Mouse (Mus musculus) hindbrain, embryonic 12.5 days (tissue): ENCODE results near the gene Ppp2r5e. TPM values are rescaled to one million over a fixed set of nuclear protein-coding genes. Genes with fewer than 3 reads are reported as not detected.
"Not testable (repeated sequence)": the region's sequence is repeated elsewhere in the genome, so short reads cannot be mapped to it uniquely, and the experiment has no call there.

Experiments used
- ATAC-seq: fragments of 200-750 bp; cut with Nextera tagmentation; 2 replicates; pipeline ENCODE4 v1.8.0; 2017; ENCODE audit warnings: moderate TSS enrichment; ENCODE audit not compliant: low FRiP score
- H3K27ac ChIP-seq: fragments of 300-500 bp; sonication (generic); 2 replicates; pipeline ENCODE4 v1.5.1; 2016; ENCODE audit warnings: mild to moderate bottlenecking
- H3K27me3 ChIP-seq: fragments of 300-500 bp; sonication (generic); 2 replicates; pipeline ENCODE4 v1.6.1; 2016; ENCODE audit warnings: mild to moderate bottlenecking
- H3K36me3 ChIP-seq: fragments of 300-500 bp; sonication (generic); 2 replicates; pipeline ENCODE4 v1.6.1; 2016; ENCODE audit warnings: mild to moderate bottlenecking
- H3K4me1 ChIP-seq: fragments of 300-500 bp; sonication (generic); 2 replicates; pipeline ENCODE4 v1.6.1; 2016
- H3K4me2 ChIP-seq: fragments of 300-500 bp; sonication (generic); replicated peaks from 2 replicates; pipeline ENCODE4 v1.6.1; 2016; ENCODE audit warnings: mild to moderate bottlenecking
- H3K4me3 ChIP-seq: fragments of 300-500 bp; sonication (generic); 2 replicates; pipeline ENCODE4 v1.5.1; 2016; ENCODE audit warnings: mild to moderate bottlenecking
- H3K9ac ChIP-seq: fragments of 300-500 bp; sonication (generic); 2 replicates; pipeline ENCODE4 v1.6.1; 2016; ENCODE audit warnings: mild to moderate bottlenecking, moderate library complexity
- H3K9me3 ChIP-seq: fragments of 300-500 bp; sonication (generic); replicated peaks from 2 replicates; pipeline ENCODE4 v1.6.1; 2016; ENCODE audit warnings: mild to moderate bottlenecking
- whole genome bisulfite sequencing: fragments of 180-500 bp; shearing (Covaris S2); methylation state at CpG from one replicate; pipeline ENCODE4 v1.1.7; 2016; 5-methylcytosine and 5-hydroxymethylcytosine counted together
- polyA plus RNA-seq: library from polyadenylated mRNA; unstranded; fragments of >200 nt; fragmentation: Nextera tagmentation; extraction: Ambion mirVana; gene quantifications from 2 replicates; pipeline ENCODE4 v1.2.1, GENCODE M21; 2016

Gene Ppp2r5e
- polyA plus RNA-seq, 1 experiment from 2014 or later: 23.2 TPM

GRCm38 (mm10) chr12:75448921-75449320 is 147.1 kb downstream of the Ppp2r5e start:
- Histone ChIP-seq H3K9me3 (no peaks in the 10 kb centered on the region), H3K27me3 (no peaks in the 10 kb centered on the region), H3K36me3 (peaks cover 38% of the 10 kb centered on the region), H3K4me1 (no peaks in the 10 kb centered on the region), H3K4me2 (no peak overlapping the region), H3K4me3 (no peak overlapping the region), H3K27ac (no peak overlapping the region), H3K9ac (no peak overlapping the region)
- ATAC-seq: no peak
- WGBS: 86% methylated on average over 5 of the region's 5 CpGs

GRCm38 (mm10) chr12:75446245-75446644 is 149.8 kb downstream of the Ppp2r5e start:
- 93% methylated on average over 7 of the region's 7 CpGs for WGBS
- no peak overlapping the region for H3K27ac ChIP-seq
- H3K36me3 ChIP-seq: peaks cover 17% of the 10 kb centered on the region
- no peaks in the 10 kb centered on the region for H3K27me3 ChIP-seq
- H3K9me3 ChIP-seq: no peaks in the 10 kb centered on the region
- H3K4me3 ChIP-seq: no peak overlapping the region
- no peak overlapping the region for H3K9ac ChIP-seq
- H3K4me1 ChIP-seq: no peaks in the 10 kb centered on the region
- H3K4me2 ChIP-seq: no peak overlapping the region
- ATAC-seq: no peak

GRCm38 (mm10) chr12:75432400-75432799 is 163.6 kb downstream of the Ppp2r5e start:
- 84% methylated on average over 6 of the region's 6 CpGs for WGBS
- H3K27ac ChIP-seq, H3K9ac ChIP-seq, H3K4me3 ChIP-seq, H3K9me3 ChIP-seq, ATAC-seq, H3K27me3 ChIP-seq, H3K36me3 ChIP-seq, H3K4me1 ChIP-seq, H3K4me2 ChIP-seq: not testable (repeated sequence)

- H3K9me3 ChIP-seq: no peaks in the 10 kb centered on the region
- H3K27me3 ChIP-seq: no peaks in the 10 kb centered on the region
- no peaks in the 10 kb centered on the region for H3K4me1 ChIP-seq
- WGBS: 92% methylated on average over 1 of the region's 1 CpGs
- no peak overlapping the region for H3K27ac ChIP-seq
- H3K4me3 ChIP-seq: no peak overlapping the region
- ATAC-seq: no peak
- H3K4me2 ChIP-seq: no peak overlapping the region
- H3K9ac ChIP-seq: no peak overlapping the region
- H3K36me3 ChIP-seq: no peaks in the 10 kb centered on the region
Measured at GRCm38 (mm10) chr12:75429685-75430396, 166.2 kb downstream of the Ppp2r5e start.

- H3K4me3 ChIP-seq: no peak overlapping the region
- H3K9ac ChIP-seq: no peak overlapping the region
- H3K27ac ChIP-seq: no peak overlapping the region
- no peaks in the 10 kb centered on the region for H3K27me3 ChIP-seq
- WGBS: 86% methylated on average over 6 of the region's 6 CpGs
- no peak for ATAC-seq
- H3K4me2 ChIP-seq: no peak overlapping the region
- H3K36me3 ChIP-seq: no peaks in the 10 kb centered on the region
- H3K4me1 ChIP-seq: peaks cover 3% of the 10 kb centered on the region; the same call in 1 of the 2 replicates
- H3K9me3 ChIP-seq: no peaks in the 10 kb centered on the region
Measured at GRCm38 (mm10) chr12:75428719-75429118, 167.3 kb downstream of the Ppp2r5e start.

- Histone ChIP-seq H3K4me1 (peaks cover 3% of the 10 kb centered on the region; the same call in 1 of the 2 replicates), H3K9me3 (no peaks in the 10 kb centered on the region), H3K27ac (no peak overlapping the region), H3K4me2 (no peak overlapping the region), H3K9ac (no peak overlapping the region), H3K4me3 (no peak overlapping the region), H3K36me3 (no peaks in the 10 kb centered on the region), H3K27me3 (no peaks in the 10 kb centered on the region)
- ATAC-seq: no peak
- WGBS: 88% methylated on average over 7 of the region's 7 CpGs
Measured at GRCm38 (mm10) chr12:75425882-75426281, 170.2 kb downstream of the Ppp2r5e start.

- Histone ChIP-seq H3K9me3 (no peaks in the 10 kb centered on the region), H3K4me1 (peaks cover 3% of the 10 kb centered on the region; the same call in 1 of the 2 replicates), H3K27ac (no peak overlapping the region), H3K9ac (no peak overlapping the region), H3K4me3 (no peak overlapping the region), H3K36me3 (no peaks in the 10 kb centered on the region), H3K4me2 (no peak overlapping the region), H3K27me3 (no peaks in the 10 kb centered on the region)
- no peak for ATAC-seq
- 93% methylated on average over 4 of the region's 4 CpGs for WGBS
Measured at GRCm38 (mm10) chr12:75424817-75425216, 171.2 kb downstream of the Ppp2r5e start.

GRCm38 (mm10) chr12:75424359-75424758 is 171.7 kb downstream of the Ppp2r5e start:
- Histone ChIP-seq H3K4me1 (peaks cover 3% of the 10 kb centered on the region; the same call in 1 of the 2 replicates), H3K4me3 (no peak overlapping the region), H3K9ac (no peak overlapping the region), H3K4me2 (no peak overlapping the region), H3K36me3 (no peaks in the 10 kb centered on the region), H3K9me3 (no peaks in the 10 kb centered on the region), H3K27ac (no peak overlapping the region), H3K27me3 (no peaks in the 10 kb centered on the region)
- WGBS: 60% methylated on average over 7 of the region's 7 CpGs
- ATAC-seq: no peak

- WGBS: 92% methylated on average over 4 of the region's 4 CpGs
- ATAC-seq: no peak
- H3K36me3 ChIP-seq: no peaks in the 10 kb centered on the region
- no peaks in the 10 kb centered on the region for H3K4me1 ChIP-seq
- H3K4me3 ChIP-seq: no peak within 1 kb of the TSS
- no peak within 1 kb of the TSS for H3K4me2 ChIP-seq
- H3K9me3 ChIP-seq: no peaks in the 10 kb centered on the region
- no peaks in the 10 kb centered on the region for H3K27me3 ChIP-seq
- H3K27ac ChIP-seq: no peak within 1 kb of the TSS
- no peak within 1 kb of the TSS for H3K9ac ChIP-seq
Measured at GRCm38 (mm10) chr12:75416681-75417080, 179.4 kb downstream of the Ppp2r5e start, which contains the start of gene Gphb5. Gene Gphb5 (minus strand): TSS chr12:75416781.

- ATAC-seq: no peak
- H3K4me1 ChIP-seq: no peaks in the 10 kb centered on the region
- H3K9me3 ChIP-seq: no peaks in the 10 kb centered on the region
- H3K27me3 ChIP-seq: no peaks in the 10 kb centered on the region
- no peak overlapping the region for H3K4me3 ChIP-seq
- H3K36me3 ChIP-seq: no peaks in the 10 kb centered on the region
- H3K4me2 ChIP-seq: no peak overlapping the region
- no peak overlapping the region for H3K27ac ChIP-seq
- no peak overlapping the region for H3K9ac ChIP-seq
- WGBS: 68% methylated on average over 6 of the region's 6 CpGs
Measured at GRCm38 (mm10) chr12:75414991-75415390, 181.1 kb downstream of the Ppp2r5e start.

- no peak overlapping the region for H3K27ac ChIP-seq
- H3K27me3 ChIP-seq: no peaks in the 10 kb centered on the region
- 88% methylated on average over 9 of the region's 9 CpGs for WGBS
- no peak for ATAC-seq
- no peaks in the 10 kb centered on the region for H3K36me3 ChIP-seq
- H3K4me2 ChIP-seq: no peak overlapping the region
- H3K9ac ChIP-seq: no peak overlapping the region
- H3K4me1 ChIP-seq: no peaks in the 10 kb centered on the region
- H3K4me3 ChIP-seq: no peak overlapping the region
- no peaks in the 10 kb centered on the region for H3K9me3 ChIP-seq
Measured at GRCm38 (mm10) chr12:75412964-75413363, 183.1 kb downstream of the Ppp2r5e start.
